Mouse (Mus musculus): ENCODE results near the gene Ulbp1. TPM values are rescaled to one million over a fixed set of nuclear protein-coding genes. Genes with fewer than 3 reads are reported as not detected.

Gene Ulbp1
- total RNA-seq (2023): 7.5 TPM

DNA sequence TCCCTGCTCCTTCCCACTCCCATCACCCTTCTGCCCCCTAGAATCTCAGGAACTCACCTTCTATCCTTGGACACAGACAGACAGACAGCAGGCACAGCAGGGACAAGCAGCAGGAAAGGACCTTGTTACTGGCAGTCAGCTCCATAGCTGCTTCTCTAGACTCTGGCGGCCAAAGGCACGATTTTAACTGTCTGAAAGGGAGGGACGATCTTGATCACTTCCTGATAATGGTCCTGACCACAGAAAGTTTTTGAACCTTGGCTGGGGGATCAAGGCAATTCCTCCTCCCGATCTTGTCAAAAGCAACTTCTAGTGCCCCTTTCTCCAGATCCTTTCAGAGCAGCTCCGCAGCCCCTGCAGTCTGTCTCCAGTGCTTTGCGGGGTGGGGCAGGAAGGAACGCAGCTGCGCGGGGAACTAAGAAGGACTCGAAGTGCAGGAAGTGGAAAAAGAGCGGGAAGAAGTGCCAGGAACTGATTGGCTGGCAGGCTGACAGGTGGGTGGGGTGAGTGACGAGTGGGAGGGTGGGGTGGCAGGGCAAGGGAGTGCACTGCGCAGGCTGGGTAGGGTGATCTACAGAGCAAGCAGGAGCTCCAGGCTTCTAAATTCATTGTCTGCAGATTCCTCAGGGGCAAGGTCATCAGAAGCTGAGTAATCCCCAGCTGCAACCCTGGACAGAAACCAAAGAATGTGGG, at the start of gene Ulbp1:
Ulbp1 (minus strand) TSS at position 442 of the 693 bp plus-strand sequence.

Other genes starting within 250 kb of the Ulbp1 start
- gene Lrp11, start 116.2 kb upstream of the Ulbp1 start, total RNA-seq (2023): 3.0 TPM
- gene Nup43, start 193.9 kb upstream of the Ulbp1 start, total RNA-seq (2023): 10.1 TPM
- gene Pcmt1, start 207.5 kb upstream of the Ulbp1 start, total RNA-seq (2023): 59.0 TPM
- gene Lats1, start 207.6 kb upstream of the Ulbp1 start, total RNA-seq (2023): 42.2 TPM